Mouse (Mus musculus): ENCODE data around the gene Adpgk. TPM values are rescaled to one million over a fixed set of nuclear protein-coding genes. Genes with fewer than 3 reads are reported as not detected.

Gene Adpgk
- polyA plus RNA-seq, 1 experiment from 2014 or later, result 24.1 TPM

GRCm38 (mm10) chr9:59274846-59275455 lies 16.4 kb upstream of the Adpgk start:
- H3K9ac ChIP-seq (replicated peaks), result no peak overlapping the region
- H3K4me1 ChIP-seq (ENCODE audit: insufficient read depth), result peaks cover 5% of the 10 kb centered on the region
- no peak overlapping the region for H3K27ac ChIP-seq (ENCODE audit: low read depth)
- no peak overlapping the region for H3K4me3 ChIP-seq (ENCODE audit: low read depth, low read length)
- WGBS (ENCODE audit: insufficient replicate concordance), result 81% methylated on average over 19 of the region's 19 CpGs
- no peak for TF ChIP-seq CTCF (IDR thresholded peaks at IDR 0.05; ENCODE audit: low read depth)
- no peak for TF ChIP-seq EP300 (IDR thresholded peaks at IDR 0.05; ENCODE audit: low read depth)
- no peaks in the 10 kb centered on the region for H3K36me3 ChIP-seq (replicated peaks; ENCODE audit: insufficient read depth, low read length)
- H3K4me2 ChIP-seq (ENCODE audit: low read depth, low read length), result no peak overlapping the region
- H3K9me3 ChIP-seq (ENCODE audit: low read length), result no peaks in the 10 kb centered on the region
- DNase-seq (no peak), ATAC-seq (no peak)
- no peaks in the 10 kb centered on the region for H3K27me3 ChIP-seq (ENCODE audit: insufficient read depth, low read length)

- ATAC-seq, result no peak
These were observed 13.2 kb upstream of the Adpgk start for GRCm38 (mm10) chr9:59278199-59278598.

GRCm38 (mm10) chr9:59278694-59279093 lies 12.7 kb upstream of the Adpgk start:
- 67% methylated on average over 5 of the region's 5 CpGs for WGBS (ENCODE audit: insufficient replicate concordance)
- peaks cover 4% of the 10 kb centered on the region; the same call in 1 of the 2 replicates for H3K4me1 ChIP-seq (ENCODE audit: insufficient read depth)
- no peak overlapping the region for H3K4me2 ChIP-seq (ENCODE audit: low read depth, low read length)
- no peak overlapping the region for H3K9ac ChIP-seq (replicated peaks)
- no peaks in the 10 kb centered on the region for H3K36me3 ChIP-seq (replicated peaks; ENCODE audit: insufficient read depth, low read length)
- no peaks in the 10 kb centered on the region for H3K27me3 ChIP-seq (ENCODE audit: insufficient read depth, low read length)
- no peak overlapping the region for H3K4me3 ChIP-seq (ENCODE audit: low read depth, low read length)
- no peak for ATAC-seq
- H3K9me3 ChIP-seq (ENCODE audit: low read length), result no peaks in the 10 kb centered on the region
- DNase-seq, result no peak
- TF ChIP-seq CTCF (IDR thresholded peaks at IDR 0.05; ENCODE audit: low read depth) (no peak), EP300 (IDR thresholded peaks at IDR 0.05; ENCODE audit: low read depth) (no peak)
- H3K27ac ChIP-seq (ENCODE audit: low read depth), result no peak overlapping the region

More at GRCm38 (mm10) chr9:59278199-59278598, 13.2 kb upstream of the Adpgk start:
- Histone ChIP-seq H3K27me3 (ENCODE audit: insufficient read depth, low read length) (no peaks in the 10 kb centered on the region), H3K9ac (replicated peaks) (no peak overlapping the region), H3K4me3 (ENCODE audit: low read depth, low read length) (no peak overlapping the region), H3K9me3 (ENCODE audit: low read length) (no peaks in the 10 kb centered on the region), H3K27ac (ENCODE audit: low read depth) (no peak overlapping the region), H3K4me1 (ENCODE audit: insufficient read depth) (peaks cover 4% of the 10 kb centered on the region; the same call in 1 of the 2 replicates), H3K4me2 (ENCODE audit: low read depth, low read length) (no peak overlapping the region), H3K36me3 (replicated peaks; ENCODE audit: insufficient read depth, low read length) (no peaks in the 10 kb centered on the region)
- DNase-seq, result no peak
- WGBS (ENCODE audit: insufficient replicate concordance), result 85% methylated on average over 2 of the region's 2 CpGs
- TF ChIP-seq CTCF (IDR thresholded peaks at IDR 0.05; ENCODE audit: low read depth) (no peak), EP300 (IDR thresholded peaks at IDR 0.05; ENCODE audit: low read depth) (no peak)

- Histone ChIP-seq H3K9ac (replicated peaks) (no peak overlapping the region), H3K27ac (ENCODE audit: low read depth) (no peak overlapping the region), H3K4me1 (ENCODE audit: insufficient read depth) (peaks cover 4% of the 10 kb centered on the region), H3K27me3 (ENCODE audit: insufficient read depth, low read length) (no peaks in the 10 kb centered on the region), H3K4me2 (ENCODE audit: low read depth, low read length) (no peak overlapping the region), H3K4me3 (ENCODE audit: low read depth, low read length) (no peak overlapping the region), H3K9me3 (ENCODE audit: low read length) (no peaks in the 10 kb centered on the region), H3K36me3 (replicated peaks; ENCODE audit: insufficient read depth, low read length) (no peaks in the 10 kb centered on the region)
- ATAC-seq, result no peak
- DNase-seq, result no peak
- WGBS (ENCODE audit: insufficient replicate concordance), result 62% methylated on average over 5 of the region's 5 CpGs
- TF ChIP-seq CTCF (IDR thresholded peaks at IDR 0.05; ENCODE audit: low read depth) (no peak), EP300 (IDR thresholded peaks at IDR 0.05; ENCODE audit: low read depth) (no peak)
These were observed 10.5 kb upstream of the Adpgk start for GRCm38 (mm10) chr9:59280888-59281287.

GRCm38 (mm10) chr9:59281871-59282682 lies 9.3 kb upstream of the Adpgk start:
- no peaks in the 10 kb centered on the region for H3K9me3 ChIP-seq (ENCODE audit: low read length)
- H3K27ac ChIP-seq (ENCODE audit: low read depth), result no peak overlapping the region
- H3K4me1 ChIP-seq (ENCODE audit: insufficient read depth), result peaks cover 4% of the 10 kb centered on the region
- H3K9ac ChIP-seq (replicated peaks), result no peak overlapping the region
- no peak for TF ChIP-seq EP300 (IDR thresholded peaks at IDR 0.05; ENCODE audit: low read depth)
- peak; percentile 92 for TF ChIP-seq CTCF (IDR thresholded peaks at IDR 0.05; ENCODE audit: low read depth)
- ATAC-seq (peak; percentile 59; the same call in 1 of the 2 replicates), DNase-seq (peak; percentile 87)
- H3K36me3 ChIP-seq (replicated peaks; ENCODE audit: insufficient read depth, low read length), result no peaks in the 10 kb centered on the region
- 41% methylated on average over 26 of the region's 27 CpGs for WGBS (ENCODE audit: insufficient replicate concordance)
- H3K4me2 ChIP-seq (ENCODE audit: low read depth, low read length), result peak overlapping the region; percentile 19; the same call in 1 of the 2 replicates
- no peak overlapping the region for H3K4me3 ChIP-seq (ENCODE audit: low read depth, low read length)
- H3K27me3 ChIP-seq (ENCODE audit: insufficient read depth, low read length), result no peaks in the 10 kb centered on the region

GRCm38 (mm10) chr9:59282683-59282986 lies 8.7 kb upstream of the Adpgk start:
- ATAC-seq, result no peak
- Histone ChIP-seq H3K9me3 (ENCODE audit: low read length) (no peaks in the 10 kb centered on the region), H3K36me3 (replicated peaks; ENCODE audit: insufficient read depth, low read length) (no peaks in the 10 kb centered on the region), H3K4me3 (ENCODE audit: low read depth, low read length) (no peak overlapping the region), H3K9ac (replicated peaks) (no peak overlapping the region), H3K27me3 (ENCODE audit: insufficient read depth, low read length) (no peaks in the 10 kb centered on the region), H3K4me1 (ENCODE audit: insufficient read depth) (peaks cover 6% of the 10 kb centered on the region), H3K27ac (ENCODE audit: low read depth) (no peak overlapping the region), H3K4me2 (ENCODE audit: low read depth, low read length) (peak overlapping the region; percentile 19; the same call in 1 of the 2 replicates)
- DNase-seq, result no peak
- TF ChIP-seq CTCF (IDR thresholded peaks at IDR 0.05; ENCODE audit: low read depth), result no peak
- no peak for TF ChIP-seq EP300 (IDR thresholded peaks at IDR 0.05; ENCODE audit: low read depth)
- 50% methylated on average over 7 of the region's 7 CpGs for WGBS (ENCODE audit: insufficient replicate concordance)
